Mouse (Mus musculus) limb, embryonic 12.5 days (tissue): ENCODE data around the gene Faap100. TPM values are rescaled to one million over a fixed set of nuclear protein-coding genes. Genes with fewer than 3 reads are reported as not detected.

Source experiments
- ATAC-seq: fragments of 200-750 bp; cut with Nextera tagmentation; 2 replicates; pipeline ENCODE4 v1.8.0; 2017; ENCODE audit warnings: low read depth, moderate TSS enrichment; ENCODE audit not compliant: insufficient number of reproducible peaks, insufficient read depth, low FRiP score, low TSS enrichment
- H3K27ac ChIP-seq: fragments of 300-500 bp; sonication (generic); 2 replicates; pipeline ENCODE4 v1.5.1; 2016; ENCODE audit warnings: mild to moderate bottlenecking, moderate library complexity
- H3K27me3 ChIP-seq: fragments of 300-500 bp; sonication (generic); 2 replicates; pipeline ENCODE4 v1.6.1; 2016; ENCODE audit warnings: mild to moderate bottlenecking, moderate library complexity
- H3K36me3 ChIP-seq: fragments of 300-500 bp; sonication (generic); 2 replicates; pipeline ENCODE4 v1.6.1; 2016; ENCODE audit warnings: mild to moderate bottlenecking, moderate library complexity
- H3K4me1 ChIP-seq: fragments of 300-500 bp; sonication (generic); replicated peaks from 2 replicates; pipeline ENCODE4 v1.6.1; 2016
- H3K4me2 ChIP-seq: fragments of 300-500 bp; sonication (generic); 2 replicates; pipeline ENCODE4 v1.6.1; 2016; ENCODE audit warnings: mild to moderate bottlenecking, moderate library complexity
- H3K4me3 ChIP-seq: fragments of 300-500 bp; sonication (generic); replicated peaks from 2 replicates; pipeline ENCODE4 v1.5.1; 2016; ENCODE audit warnings: mild to moderate bottlenecking
- H3K9ac ChIP-seq: fragments of 300-500 bp; sonication (generic); replicated peaks from 2 replicates; pipeline ENCODE4 v1.6.1; 2016; ENCODE audit warnings: mild to moderate bottlenecking, moderate library complexity
- H3K9me3 ChIP-seq: fragments of 300-500 bp; sonication (generic); 2 replicates; pipeline ENCODE4 v1.6.1; 2016; ENCODE audit warnings: mild to moderate bottlenecking, moderate library complexity
- WGBS: fragments of 180-500 bp; shearing (Covaris S2); methylation state at CpG from one replicate; pipeline ENCODE4 v1.1.7; 2016; 5-methylcytosine and 5-hydroxymethylcytosine counted together
- polyA plus RNA-seq: library from polyadenylated mRNA; unstranded; fragments of >200 nt; fragmentation: Nextera tagmentation; extraction: Ambion mirVana; gene quantifications from 2 replicates; pipeline ENCODE4 v1.2.1, GENCODE M21; 2016

The Faap100 gene
- polyA plus RNA-seq, 1 experiment from 2014 or later: 40.0 TPM

GRCm38 (mm10) chr11:120344310-120344920, 34.1 kb downstream of the Faap100 start:
- no peak for ATAC-seq
- no peak overlapping the region for H3K4me2 ChIP-seq
- peak overlapping the region; percentile 75 for H3K27ac ChIP-seq
- WGBS: 57% methylated on average over 5 of the region's 5 CpGs
- no peaks in the 10 kb centered on the region for H3K27me3 ChIP-seq
- H3K9ac ChIP-seq: no peak overlapping the region
- H3K4me3 ChIP-seq: no peak overlapping the region
- H3K4me1 ChIP-seq: peaks cover 10% of the 10 kb centered on the region
- no peaks in the 10 kb centered on the region for H3K9me3 ChIP-seq
- H3K36me3 ChIP-seq: peaks cover 22% of the 10 kb centered on the region

- 68% methylated on average over 5 of the region's 5 CpGs for WGBS
- H3K4me2 ChIP-seq: no peak overlapping the region
- peaks cover 22% of the 10 kb centered on the region for H3K36me3 ChIP-seq
- no peak for ATAC-seq
- no peaks in the 10 kb centered on the region for H3K27me3 ChIP-seq
- no peak overlapping the region for H3K9ac ChIP-seq
- peak overlapping the region; percentile 75 for H3K27ac ChIP-seq
- peaks cover 6% of the 10 kb centered on the region for H3K4me1 ChIP-seq
- no peaks in the 10 kb centered on the region for H3K9me3 ChIP-seq
- no peak overlapping the region for H3K4me3 ChIP-seq
Observed at GRCm38 (mm10) chr11:120343519-120344309, 34.9 kb downstream of the Faap100 start.

DNA sequence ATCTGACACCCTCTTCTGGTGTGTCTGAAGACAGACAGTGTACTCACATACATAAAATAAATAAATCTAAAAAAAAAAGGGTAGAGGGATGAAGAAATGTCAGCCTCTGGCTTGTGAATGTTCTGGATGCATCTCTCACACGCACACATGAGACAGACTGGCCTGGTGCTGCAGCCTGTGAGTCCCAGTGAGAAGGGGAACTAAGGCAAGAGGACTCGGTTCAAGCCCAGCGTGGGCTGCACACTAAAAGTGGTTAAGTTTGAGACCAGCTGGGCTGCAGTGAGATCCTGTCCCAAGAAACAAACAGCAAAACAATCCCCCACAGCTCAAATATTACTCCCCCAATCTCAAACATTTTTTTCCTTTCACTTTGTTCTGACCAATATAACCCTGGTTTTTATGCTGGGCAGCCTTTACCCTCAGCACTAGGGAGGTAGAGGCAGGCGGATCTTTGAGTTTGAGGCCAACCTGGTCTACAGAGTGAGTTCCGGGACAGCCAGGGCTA, 35.9 kb downstream of the Faap100 start:
- H3K9ac ChIP-seq: no peak overlapping the region
- peaks cover 6% of the 10 kb centered on the region for H3K4me1 ChIP-seq
- H3K9me3 ChIP-seq: no peaks in the 10 kb centered on the region
- WGBS: 85% methylated on average over 5 of the region's 5 CpGs
- H3K27ac ChIP-seq: no peak overlapping the region
- H3K36me3 ChIP-seq: peaks cover 22% of the 10 kb centered on the region
- H3K4me2 ChIP-seq: no peak overlapping the region
- no peak for ATAC-seq
- H3K27me3 ChIP-seq: no peaks in the 10 kb centered on the region
- H3K4me3 ChIP-seq: no peak overlapping the region

DNA sequence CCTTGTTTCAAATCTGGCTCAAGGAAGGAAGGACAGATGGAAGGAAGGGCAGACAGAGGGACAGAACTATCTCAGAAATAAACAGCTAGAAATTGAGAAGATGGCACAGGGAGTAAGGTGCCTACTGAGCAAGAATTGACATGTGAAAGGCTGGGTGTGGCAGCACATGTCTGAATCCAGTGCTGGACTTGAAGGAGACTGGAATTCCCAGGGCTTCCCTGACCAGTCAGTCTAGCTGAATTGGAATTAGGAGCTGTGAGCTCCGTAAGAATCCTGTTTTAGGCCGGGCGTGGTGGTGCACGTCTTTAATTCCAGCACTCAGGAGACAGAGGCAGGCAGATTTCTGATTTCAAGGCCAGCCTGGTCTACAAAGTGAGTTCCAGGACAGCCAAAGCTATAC, 36.9 kb downstream of the Faap100 start:
- 91% methylated on average over 4 of the region's 4 CpGs for WGBS
- Histone ChIP-seq H3K9ac (no peak overlapping the region), H3K27me3 (no peaks in the 10 kb centered on the region), H3K4me1 (peaks cover 6% of the 10 kb centered on the region), H3K4me3 (no peak overlapping the region), H3K27ac (no peak overlapping the region), H3K36me3 (peaks cover 15% of the 10 kb centered on the region), H3K9me3 (no peaks in the 10 kb centered on the region), H3K4me2 (no peak overlapping the region)
- ATAC-seq: no peak

DNA sequence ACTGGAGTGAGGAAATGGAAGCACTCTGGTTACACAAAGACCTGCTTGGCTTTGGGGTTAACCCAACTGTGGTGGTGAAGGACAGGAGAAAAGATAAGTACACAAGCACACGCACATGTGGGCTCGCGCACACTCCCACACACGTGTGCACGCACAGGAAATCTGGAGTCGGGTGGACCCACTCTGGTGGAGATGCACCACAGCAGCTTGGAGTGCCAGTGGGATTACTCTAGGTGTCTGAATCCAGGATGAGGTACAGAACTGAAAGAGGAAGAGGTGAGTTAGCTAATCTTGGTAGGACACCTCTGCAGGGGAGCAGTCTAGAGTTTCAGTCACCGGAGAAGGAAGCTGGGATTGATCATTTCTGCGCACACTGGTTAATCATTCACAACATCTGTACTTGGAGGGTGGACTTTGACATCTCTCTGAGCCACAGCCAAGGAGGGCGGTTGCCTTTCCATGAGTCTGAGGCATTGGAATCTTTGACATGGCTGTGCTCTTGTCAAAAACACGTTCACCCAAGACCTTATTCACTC, 38.5 kb downstream of the Faap100 start:
- 91% methylated on average over 10 of the region's 10 CpGs for WGBS
- peaks cover 5% of the 10 kb centered on the region for H3K36me3 ChIP-seq

GRCm38 (mm10) chr11:120338786-120339185, 39.8 kb downstream of the Faap100 start:
- H3K4me2 ChIP-seq: no peak overlapping the region
- no peaks in the 10 kb centered on the region for H3K36me3 ChIP-seq
- H3K9me3 ChIP-seq: 0 out of 2 replicates have a peak, but pooled peaks cover 4% of the 10 kb centered on the region
- no peak overlapping the region for H3K9ac ChIP-seq
- WGBS: 72% methylated on average over 3 of the region's 3 CpGs
- no peaks in the 10 kb centered on the region for H3K27me3 ChIP-seq
- no peaks in the 10 kb centered on the region for H3K4me1 ChIP-seq
- no peak for ATAC-seq
- H3K4me3 ChIP-seq: no peak overlapping the region
- no peak overlapping the region for H3K27ac ChIP-seq

More for the DNA sequence above, 38.5 kb downstream of the Faap100 start:
- no peak overlapping the region for H3K4me2 ChIP-seq
- no peak overlapping the region for H3K27ac ChIP-seq
- H3K9me3 ChIP-seq: no peaks in the 10 kb centered on the region
- peaks cover 1% of the 10 kb centered on the region; the same call in 1 of the 2 replicates for H3K4me1 ChIP-seq
- no peaks in the 10 kb centered on the region for H3K27me3 ChIP-seq
- H3K4me3 ChIP-seq: no peak overlapping the region
- no peak for ATAC-seq
- H3K9ac ChIP-seq: no peak overlapping the region

DNA sequence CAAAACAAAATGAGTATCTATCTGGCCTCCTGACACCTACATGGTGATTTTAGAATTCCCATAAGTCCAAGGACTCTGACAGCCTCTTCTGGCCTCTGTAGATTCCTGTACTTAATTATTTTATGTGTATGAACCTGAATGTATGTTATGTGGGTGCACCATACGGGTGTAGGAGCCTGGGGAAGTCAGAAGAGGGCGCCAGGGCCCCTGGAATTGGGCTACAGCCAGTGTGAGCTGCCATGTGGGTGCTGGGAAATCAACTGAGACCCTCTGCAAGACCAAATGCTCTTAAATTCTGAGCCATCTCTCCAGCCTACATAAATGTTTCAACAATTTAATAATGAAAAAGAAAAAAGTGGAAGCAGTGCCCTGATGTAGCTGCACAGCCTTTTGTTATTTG, 41.1 kb downstream of the Faap100 start:
- H3K9me3 ChIP-seq: 0 out of 2 replicates have a peak, but pooled peaks cover 4% of the 10 kb centered on the region
- no peak overlapping the region for H3K4me3 ChIP-seq
- H3K4me1 ChIP-seq: no peaks in the 10 kb centered on the region
- H3K9ac ChIP-seq: no peak overlapping the region
- no peaks in the 10 kb centered on the region for H3K36me3 ChIP-seq
- H3K4me2 ChIP-seq: no peak overlapping the region
- H3K27me3 ChIP-seq: no peaks in the 10 kb centered on the region
- WGBS: 34% methylated on average over 2 of the region's 2 CpGs
- H3K27ac ChIP-seq: no peak overlapping the region
- no peak for ATAC-seq

DNA sequence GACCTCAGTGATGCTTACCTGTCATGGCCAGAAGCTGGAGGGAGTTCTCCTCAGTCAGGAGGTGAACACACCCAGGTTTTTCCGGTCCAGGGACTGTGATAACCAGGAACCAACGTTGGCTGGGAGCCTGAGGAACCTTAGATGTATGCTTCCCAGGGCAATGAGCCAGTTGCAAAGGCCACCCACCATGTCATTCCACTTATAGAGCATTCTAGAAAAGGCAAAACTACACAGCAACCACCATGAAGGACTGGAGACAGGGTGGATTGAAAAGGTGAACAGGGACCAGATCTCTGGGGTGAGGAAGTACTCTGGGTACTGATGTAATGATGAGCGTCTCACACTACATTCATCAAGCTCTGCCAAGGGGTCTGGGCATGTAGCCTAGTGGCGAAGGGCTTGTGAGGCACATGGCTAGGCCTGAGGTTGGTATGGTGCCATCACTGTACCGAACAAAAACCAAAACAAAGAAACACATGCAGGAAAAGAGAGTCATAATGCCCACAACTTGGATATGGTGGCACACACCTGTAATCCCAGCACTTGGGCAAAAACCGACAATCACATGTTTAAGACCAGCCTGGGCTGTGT, 43.0 kb downstream of the Faap100 start:
- Histone ChIP-seq H3K27ac (no peak overlapping the region), H3K4me1 (no peaks in the 10 kb centered on the region), H3K27me3 (no peaks in the 10 kb centered on the region), H3K9ac (no peak overlapping the region), H3K4me2 (no peak overlapping the region), H3K9me3 (0 out of 2 replicates have a peak, but pooled peaks cover 4% of the 10 kb centered on the region), H3K4me3 (no peak overlapping the region), H3K36me3 (no peaks in the 10 kb centered on the region)
- 86% methylated on average over 6 of the region's 6 CpGs for WGBS
- no peak for ATAC-seq

DNA sequence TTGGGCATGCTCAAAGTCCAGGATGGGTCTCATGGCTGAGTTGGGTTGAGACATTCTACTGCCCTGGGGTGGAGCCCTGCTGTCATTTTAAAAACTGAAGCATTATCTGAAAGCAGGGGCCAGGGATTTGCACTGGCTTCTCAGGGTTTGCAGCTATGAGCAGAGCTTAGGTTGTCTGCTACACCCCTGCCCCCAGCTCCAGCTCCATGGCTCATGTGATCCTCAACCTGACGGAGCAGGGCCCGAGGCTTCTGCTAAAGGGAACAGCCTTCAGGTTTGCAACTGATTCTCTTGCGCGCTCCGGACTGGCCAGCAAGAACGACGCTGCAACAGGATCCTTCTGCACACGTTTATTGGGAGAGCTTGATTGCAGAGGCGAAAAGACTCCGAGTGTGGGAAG, 58.4 kb downstream of the Faap100 start:
- no peaks in the 10 kb centered on the region for H3K9me3 ChIP-seq
- no peak overlapping the region for H3K4me2 ChIP-seq
- H3K27me3 ChIP-seq: no peaks in the 10 kb centered on the region
- ATAC-seq: no peak
- H3K9ac ChIP-seq: no peak overlapping the region
- H3K4me3 ChIP-seq: no peak overlapping the region
- no peak overlapping the region for H3K27ac ChIP-seq
- H3K36me3 ChIP-seq: no peaks in the 10 kb centered on the region
- 96% methylated on average over 10 of the region's 10 CpGs for WGBS
- H3K4me1 ChIP-seq: peaks cover 18% of the 10 kb centered on the region

- H3K36me3 ChIP-seq: no peaks in the 10 kb centered on the region
- no peak overlapping the region for H3K9ac ChIP-seq
- H3K27me3 ChIP-seq: no peaks in the 10 kb centered on the region
Observed at GRCm38 (mm10) chr11:120319310-120319709, 59.3 kb downstream of the Faap100 start.

More at GRCm38 (mm10) chr11:120319310-120319709, 59.3 kb downstream of the Faap100 start:
- ATAC-seq: no peak
- Histone ChIP-seq H3K27ac (no peak overlapping the region), H3K9me3 (no peaks in the 10 kb centered on the region), H3K4me1 (peaks cover 27% of the 10 kb centered on the region), H3K4me2 (no peak overlapping the region), H3K4me3 (no peak overlapping the region)
- 82% methylated on average over 5 of the region's 5 CpGs for WGBS
